Mouse (Mus musculus) ovary, postnatal 14 days (tissue): ENCODE measurements around the gene Kctd4.

ENCODE experiments used
- DNase-seq: peaks from one replicate; pipeline ENCODE4 v3.0.0; 2022; ENCODE audit warnings: low spot score

The Kctd4 gene

DNA sequence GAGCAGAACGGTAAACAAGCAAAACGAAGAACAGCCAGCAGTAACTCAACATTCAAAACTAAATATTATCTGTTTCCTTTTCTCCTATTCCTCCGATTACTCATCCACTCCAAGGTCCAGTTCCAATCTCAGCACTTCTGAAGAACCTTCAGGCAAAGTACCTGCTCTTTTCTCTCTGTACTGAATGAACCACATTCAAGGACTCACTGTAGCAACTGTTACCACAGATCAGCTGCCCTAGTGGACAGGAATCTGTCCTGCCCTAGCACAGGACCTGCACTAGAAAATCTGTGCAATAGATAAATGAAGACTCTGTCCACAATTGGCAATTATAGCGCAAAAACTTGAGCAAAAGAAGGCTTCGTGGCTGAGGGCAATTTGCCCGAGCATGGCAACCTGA lies 36.1 kb downstream of the Kctd4 start:
- no peak for DNase-seq

- no peak for DNase-seq
Observed at GRCm38 (mm10) chr14:75992371-75992770, 37.6 kb downstream of the Kctd4 start.

- DNase-seq, result no peak
Observed at GRCm38 (mm10) chr14:75998082-75998481, 43.3 kb downstream of the Kctd4 start.

- no peak for DNase-seq
Observed at GRCm38 (mm10) chr14:76001781-76002180, 47.0 kb downstream of the Kctd4 start.

- DNase-seq, result no peak
Observed at GRCm38 (mm10) chr14:76005011-76005410, 50.2 kb downstream of the Kctd4 start.

- no peak for DNase-seq
Observed at GRCm38 (mm10) chr14:76008174-76008573, 53.4 kb downstream of the Kctd4 start.

DNA sequence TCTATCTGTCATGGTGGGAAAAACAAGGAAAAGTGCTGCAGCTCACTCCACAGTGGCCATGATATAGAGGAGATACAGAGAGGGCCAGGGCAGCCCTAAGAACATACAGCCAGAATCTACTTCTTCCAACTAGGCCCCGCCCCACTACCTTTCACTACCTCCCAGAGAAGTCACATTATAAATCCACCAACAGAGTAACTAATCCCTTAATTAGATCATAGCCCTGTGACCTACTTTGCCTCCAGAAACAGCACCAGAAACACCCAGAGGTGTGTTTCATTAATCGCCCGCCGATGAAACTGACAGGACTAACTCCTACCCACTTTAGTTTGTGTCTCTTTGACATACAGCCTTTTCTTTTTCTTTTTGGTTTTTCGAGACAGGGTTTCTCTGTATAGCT lies 54.4 kb downstream of the Kctd4 start:
- no peak for DNase-seq

DNA sequence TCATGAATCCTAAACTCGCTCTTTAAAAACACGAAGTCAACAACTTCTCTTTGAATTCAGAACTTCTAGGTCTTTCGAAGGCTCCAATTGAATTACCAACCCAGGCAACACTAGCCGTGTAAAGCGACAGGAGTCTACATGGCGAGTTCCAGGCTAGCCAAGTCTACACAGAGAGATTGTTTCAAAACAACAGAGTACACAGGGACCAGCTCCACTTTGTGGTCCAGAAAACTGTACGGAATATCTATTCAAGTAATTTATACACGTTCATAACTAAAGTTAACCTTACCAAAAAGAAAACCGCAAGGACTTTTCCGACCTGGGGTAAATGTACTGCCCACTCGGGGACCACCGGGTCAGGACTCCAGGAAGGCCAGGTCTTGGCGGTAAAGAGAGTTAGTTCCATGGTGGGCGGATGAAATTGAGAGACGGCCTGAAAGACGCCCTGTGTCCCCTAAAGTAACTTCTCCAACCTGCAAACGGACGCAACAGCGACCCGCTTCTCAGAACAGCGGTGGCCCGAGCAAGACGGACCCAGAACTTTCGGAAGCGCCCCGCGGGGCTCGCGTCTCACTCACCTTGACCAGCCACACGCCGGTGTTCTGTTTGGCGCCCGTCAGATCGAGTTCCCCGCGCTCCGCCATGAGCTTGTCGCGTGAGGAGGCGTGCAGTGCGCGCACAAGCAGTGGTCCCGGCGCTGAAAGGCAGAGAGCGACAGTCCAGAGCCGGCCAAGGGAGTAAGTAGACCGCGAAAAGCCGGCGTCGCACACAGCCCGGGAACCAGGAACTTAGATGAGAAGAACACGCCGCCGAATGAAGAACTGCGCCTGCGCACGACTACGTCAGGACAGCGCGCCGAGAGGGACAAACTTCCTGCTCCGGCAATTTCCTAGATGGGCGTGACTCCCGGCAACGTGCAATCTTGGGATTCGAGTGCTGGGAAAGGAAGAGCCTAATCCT lies 55.6 kb downstream of the Kctd4 start, which contains the start of gene Gtf2f2:
Gene Gtf2f2, minus strand, starts transcription at position 764 of the 960 bp plus-strand sequence.
- peak; percentile 98 for DNase-seq

DNA sequence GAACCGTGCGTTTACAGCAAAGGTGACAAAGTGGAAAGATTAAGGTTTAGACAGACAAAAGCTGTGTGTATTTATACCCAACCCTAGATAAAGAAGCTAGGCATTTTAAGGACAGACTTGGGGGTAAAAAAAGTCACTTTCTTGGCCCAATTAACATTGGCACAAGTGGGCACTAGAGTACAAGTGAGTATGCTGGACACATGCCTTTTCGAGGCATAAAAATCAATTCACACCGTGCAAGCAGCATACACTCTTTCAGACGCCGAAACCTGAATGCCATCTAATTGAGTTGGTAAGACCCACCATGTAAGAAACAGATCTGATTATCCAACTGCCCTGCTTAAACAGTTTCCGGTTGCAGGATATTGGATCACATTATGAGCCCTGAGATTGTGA lies 56.3 kb downstream of the Kctd4 start:
- DNase-seq, result no peak

DNA sequence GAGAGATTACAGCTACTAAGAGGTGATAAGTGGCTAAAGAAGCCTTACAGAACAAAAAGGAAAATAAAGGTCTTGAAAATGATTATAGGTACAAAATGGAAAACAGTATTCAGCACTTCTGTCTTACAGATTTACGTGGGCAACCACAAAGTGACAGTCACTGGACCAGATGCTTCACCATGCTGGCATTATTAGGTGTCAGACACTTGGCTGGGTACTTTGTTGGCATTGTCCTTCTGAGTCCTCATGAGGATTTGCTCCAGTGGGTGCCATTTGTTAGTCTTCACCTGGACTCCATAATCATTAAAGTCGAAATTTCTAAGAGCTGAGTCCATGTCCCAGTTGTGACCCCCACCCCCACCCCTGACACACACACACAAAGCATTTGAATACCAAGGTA lies 59.5 kb downstream of the Kctd4 start:
- no peak for DNase-seq
